Mouse (Mus musculus): ENCODE results near the gene Olfr1342.

Olfr1342 gene

GRCm38 (mm10) chr4:118692412-118692973, at the start of gene Olfr1342:
Olfr1342 (minus strand) TSS chr4:118692756.
- in situ Hi-C loops (cut with MboI, MseI) = no loop called here

- in situ Hi-C loops (cut with MboI, MseI) = no loop called here
Observed at GRCm38 (mm10) chr4:118741881-118742280, 49.3 kb upstream of the Olfr1342 start.

DNA sequence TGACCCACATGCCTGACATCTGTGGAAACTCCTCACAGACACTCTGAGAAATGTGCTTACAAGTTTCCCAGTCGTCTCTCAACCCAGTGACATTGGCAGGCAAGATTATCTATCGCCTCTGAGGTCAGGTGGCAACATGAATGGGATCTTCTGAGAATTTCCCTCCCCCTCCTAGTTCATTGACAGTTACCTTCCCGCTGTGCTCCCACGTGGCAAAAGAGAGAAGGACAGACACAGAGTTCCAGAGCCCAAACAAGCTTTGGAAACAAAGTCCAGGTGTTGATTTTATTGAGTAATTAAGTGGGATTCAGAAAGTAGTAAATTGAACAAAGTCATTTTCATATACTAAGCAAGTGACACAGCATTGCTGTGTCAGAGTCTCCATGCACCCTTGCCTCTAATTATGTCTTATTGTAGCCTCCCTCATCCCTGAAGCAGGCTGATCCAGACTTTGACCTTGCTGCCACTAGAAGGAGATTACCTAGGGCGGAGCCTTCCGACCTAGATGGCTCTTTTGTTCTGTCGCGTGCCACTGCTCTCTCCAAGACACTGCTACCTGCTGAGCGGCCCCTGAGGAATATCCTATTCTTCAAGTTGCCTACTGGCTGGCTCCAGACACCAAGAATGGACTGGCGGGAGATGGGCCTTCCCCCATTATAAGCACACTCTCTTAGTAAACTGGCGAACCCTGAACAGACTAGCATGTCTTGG, 48.6 kb upstream of the Olfr1342 start:
- in situ Hi-C loops (cut with MboI, MseI) = no loop called here

DNA sequence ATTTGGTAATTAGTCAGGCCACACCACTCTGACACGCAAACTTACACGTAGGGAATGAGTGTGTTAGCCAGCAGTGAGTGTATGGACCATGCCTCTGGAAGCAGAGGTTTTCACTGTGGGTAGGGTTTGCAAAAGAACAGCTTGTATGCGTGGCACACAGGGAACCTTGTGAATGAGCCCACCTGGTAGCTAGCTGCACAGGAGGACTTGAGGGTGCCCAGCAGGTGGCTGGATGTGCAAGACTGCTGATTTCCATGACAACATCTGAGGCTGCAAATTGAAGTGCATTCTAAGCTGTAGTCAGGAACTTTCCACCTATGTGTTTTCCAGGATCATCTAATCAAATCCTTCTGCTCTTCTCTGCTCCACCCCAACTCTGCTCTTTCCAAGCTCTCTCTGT, 47.0 kb upstream of the Olfr1342 start:
- in situ Hi-C loops (cut with MboI, MseI) = no loop called here

- in situ Hi-C loops (cut with MboI, MseI) = no loop called here
Observed at GRCm38 (mm10) chr4:118731875-118732274, 39.3 kb upstream of the Olfr1342 start, which contains the start of gene Olfr1339. Olfr1339 (plus strand) TSS chr4:118732175.

GRCm38 (mm10) chr4:118721742-118722483, 29.4 kb upstream of the Olfr1342 start:
- in situ Hi-C loops (cut with MboI, MseI) = no loop called here

GRCm38 (mm10) chr4:118719838-118720237, 27.3 kb upstream of the Olfr1342 start, which contains the start of gene Olfr1340:
Olfr1340 (plus strand) TSS chr4:118720138.
- in situ Hi-C loops (cut with MboI, MseI) = no loop called here

GRCm38 (mm10) chr4:118711656-118712055, 19.1 kb upstream of the Olfr1342 start:
- in situ Hi-C loops (cut with MboI, MseI) = no loop called here

GRCm38 (mm10) chr4:118708086-118708485, 15.5 kb upstream of the Olfr1342 start:
- in situ Hi-C loops (cut with MboI, MseI) = no loop called here

DNA sequence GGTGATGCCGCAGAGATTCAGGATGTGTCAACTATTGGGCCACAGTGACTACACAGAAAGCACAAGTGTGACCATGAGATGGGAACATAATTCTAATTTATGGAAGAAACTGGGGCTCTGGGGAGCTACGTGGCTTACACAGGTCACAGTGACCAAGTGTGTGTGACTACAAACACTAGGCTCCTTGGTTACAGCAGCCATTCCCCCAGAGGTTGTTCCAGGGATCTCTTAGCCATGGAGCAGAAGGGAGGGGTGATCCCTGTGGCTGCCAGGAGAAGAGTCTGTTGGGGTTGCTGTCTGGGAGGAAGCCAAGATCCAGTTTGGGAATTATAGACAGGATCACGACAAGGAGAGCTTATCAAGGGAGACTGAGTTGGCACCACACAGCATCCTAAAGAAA, 10.7 kb upstream of the Olfr1342 start, which contains the start of gene Olfr1341:
Olfr1341 (plus strand) TSS at position 301 of the 400 bp plus-strand sequence.
- in situ Hi-C loops (cut with MboI, MseI) = no loop called here

DNA sequence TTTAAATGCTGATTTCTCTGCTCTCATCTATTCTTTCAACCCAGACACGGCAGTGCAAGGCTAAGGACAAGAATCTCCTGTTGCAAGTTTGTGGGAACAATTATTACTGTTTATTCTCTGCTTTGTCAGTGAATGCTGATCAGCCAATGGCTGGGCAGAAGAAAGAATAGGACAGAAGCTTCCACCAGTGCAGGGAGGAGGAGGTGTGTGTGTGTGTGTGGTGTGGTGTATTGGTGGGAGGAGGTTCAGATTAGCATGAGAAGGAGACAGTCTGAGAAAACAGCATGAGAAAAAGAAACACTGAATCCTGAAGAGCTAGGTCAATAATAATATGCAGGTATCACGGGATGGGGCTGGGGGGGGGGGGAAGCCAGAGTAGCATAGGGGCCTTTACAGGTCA, 1.3 kb upstream of the Olfr1342 start:
- in situ Hi-C loops (cut with MboI, MseI) = no loop called here

- in situ Hi-C loops (cut with MboI, MseI) = no loop called here
Observed at GRCm38 (mm10) chr4:118687086-118687485, 5.5 kb downstream of the Olfr1342 start.

DNA sequence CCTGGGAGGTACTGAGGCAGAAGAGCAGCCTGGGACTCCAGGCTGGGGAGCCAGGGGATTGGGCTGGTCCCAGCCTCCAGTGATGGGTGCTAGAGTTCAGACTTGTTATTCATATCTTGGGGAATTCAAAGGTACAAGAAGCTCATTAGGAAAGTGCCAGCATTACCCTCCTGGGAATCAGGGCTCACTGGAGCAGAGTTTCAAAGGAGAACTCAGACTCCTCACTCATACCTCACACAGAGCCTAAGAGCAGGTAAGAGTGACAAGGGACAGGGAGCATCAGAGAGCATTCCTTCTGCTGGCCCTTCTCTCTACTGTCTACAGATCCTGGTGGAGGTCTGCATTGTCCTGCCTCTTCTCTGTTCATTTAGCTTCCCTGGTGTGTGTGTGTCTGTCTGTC, 33.9 kb downstream of the Olfr1342 start, which contains the start of gene Olfr62:
Olfr62 (plus strand) TSS at position 301 of the 400 bp plus-strand sequence.
- in situ Hi-C loops (cut with MboI, MseI) = no loop called here

DNA sequence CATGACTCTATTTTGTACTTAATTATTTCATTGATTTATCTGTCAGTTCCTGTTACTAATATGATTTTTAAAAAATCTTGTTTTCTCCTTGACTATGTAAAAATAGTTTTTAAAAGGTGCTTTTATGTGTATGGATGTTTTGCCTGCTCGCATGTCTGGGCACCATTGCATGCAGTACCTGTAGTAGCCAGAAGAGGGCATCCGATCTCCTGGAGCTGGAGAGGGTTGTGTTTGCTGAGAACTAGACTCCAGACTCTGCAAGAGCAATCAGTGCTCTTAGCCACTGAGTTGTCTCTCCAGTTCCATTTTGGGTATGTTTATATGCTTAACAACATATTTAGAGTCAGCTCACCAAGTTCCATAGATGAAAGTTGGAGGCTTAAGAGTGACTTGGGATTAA, 47.3 kb downstream of the Olfr1342 start:
- in situ Hi-C loops (cut with MboI, MseI) = loop anchor here (10.0 kb wide), 1 partner anchor 520 kb away; no protein-coding TSS in a partner anchor

- in situ Hi-C loops (cut with MboI, MseI) = loop anchor here (10.0 kb wide), 1 partner anchor 522 kb away; no protein-coding TSS in a partner anchor
Observed at GRCm38 (mm10) chr4:118642346-118643190, 50.0 kb downstream of the Olfr1342 start.

Measured in T-helper 2 cell (primary cell).